Mouse (Mus musculus) erythroblast, embryonic 14.5 days (primary cell): ENCODE results near the gene Kcng4.

ENCODE experiments used
- GATA1 ChIP-seq: IDR thresholded peaks from 2 replicates; pipeline ENCODE4 v1.6.1; 2012; ENCODE audit warnings: low read length, inconsistent platforms, mixed read lengths
- TAL1 ChIP-seq: IDR thresholded peaks from 3 replicates; pipeline ENCODE4 v1.6.1; 2012; ENCODE audit warnings: low read length, inconsistent platforms, mixed read lengths

DNA sequence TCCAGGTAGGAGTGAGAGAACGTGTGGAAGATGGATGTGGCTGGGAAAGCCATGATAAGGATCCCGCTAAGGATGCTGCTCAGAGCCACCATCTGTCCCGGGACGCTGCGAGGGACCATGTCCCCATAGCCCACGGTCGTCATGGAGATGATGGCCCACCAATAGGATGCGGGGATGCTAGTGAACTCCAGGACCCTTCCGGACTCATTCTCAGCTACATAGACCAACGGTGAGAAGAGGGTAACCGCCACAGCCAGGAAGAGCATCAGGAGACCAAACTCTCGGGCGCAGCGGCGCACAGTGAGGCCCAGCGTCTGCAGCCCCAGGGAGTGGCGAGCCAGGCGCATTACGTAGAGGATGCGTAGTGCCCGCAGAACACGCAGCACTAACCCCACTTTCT lies 9.7 kb downstream of the Kcng4 start:
- TF ChIP-seq TAL1 (no peak), GATA1 (no peak)
